Mouse (Mus musculus) hindbrain, embryonic 11.5 days (tissue): Measurements from ENCODE around the gene Egf. TPM values are rescaled to one million over a fixed set of nuclear protein-coding genes. Genes with fewer than 3 reads are reported as not detected.

Experiments used
- ATAC-seq: fragments of 200-750 bp; cut with Nextera tagmentation; 2 replicates; pipeline ENCODE4 v1.8.0; 2017; ENCODE audit warnings: mild to moderate bottlenecking, moderate TSS enrichment, moderate library complexity; ENCODE audit not compliant: low FRiP score
- DNase-seq: peaks from one replicate; pipeline ENCODE4 v3.0.0-alpha.2; 2015; ENCODE audit warnings: low spot score
- H3K27ac ChIP-seq: fragments of 300-500 bp; sonication (generic); 2 replicates; pipeline ENCODE4 v1.5.1; 2014; ENCODE audit warnings: mild to moderate bottlenecking, low read depth, low read length
- H3K27me3 ChIP-seq: fragments of 300-500 bp; sonication (generic); 2 replicates; pipeline ENCODE4 v1.6.1; 2014; ENCODE audit warnings: mild to moderate bottlenecking, low read length, moderate library complexity, mixed read lengths; ENCODE audit not compliant: control insufficient read depth, insufficient read depth
- H3K36me3 ChIP-seq: fragments of 300-500 bp; sonication (generic); 2 replicates; pipeline ENCODE4 v1.6.1; 2014; ENCODE audit warnings: mild to moderate bottlenecking, low read length, moderate library complexity, mixed read lengths; ENCODE audit not compliant: control insufficient read depth, insufficient read depth
- H3K4me1 ChIP-seq: fragments of 300-500 bp; sonication (generic); replicated peaks from 2 replicates; pipeline ENCODE4 v1.6.1; 2014; ENCODE audit warnings: low read length, mixed read lengths; ENCODE audit not compliant: control insufficient read depth, insufficient read depth
- H3K4me2 ChIP-seq: fragments of 300-500 bp; sonication (generic); replicated peaks from 2 replicates; pipeline ENCODE4 v1.6.1; 2014; ENCODE audit warnings: mild to moderate bottlenecking, low read depth, low read length
- H3K4me3 ChIP-seq: fragments of 300-500 bp; sonication (generic); 2 replicates; pipeline ENCODE4 v1.5.1; 2014; ENCODE audit warnings: low read depth, low read length
- H3K9ac ChIP-seq: fragments of 300-500 bp; sonication (generic); 2 replicates; pipeline ENCODE4 v1.6.1; 2014; ENCODE audit warnings: low read depth, low read length
- H3K9me3 ChIP-seq: fragments of 300-500 bp; sonication (generic); 2 replicates; pipeline ENCODE4 v1.6.1; 2016; ENCODE audit warnings: low read length; ENCODE audit not compliant: control insufficient read depth
- WGBS: fragments of 180-500 bp; shearing (Covaris S2); extraction: QIAGEN DNeasy Blood & Tissue Kit; methylation state at CpG from one replicate; pipeline ENCODE4 v1.1.7; 2014; 5-methylcytosine and 5-hydroxymethylcytosine counted together
- polyA plus RNA-seq: library from polyadenylated mRNA; unstranded; fragments of >200 nt; fragmentation: Nextera tagmentation; extraction: Ambion mirVana; gene quantifications from 2 replicates; pipeline ENCODE4 v1.2.1, GENCODE M21; 2014

Gene Egf
- polyA plus RNA-seq, 1 experiment from 2014 or later = 2.0 TPM

- Histone ChIP-seq H3K4me1 (no peaks in the 10 kb centered on the region), H3K4me3 (no peak overlapping the region), H3K36me3 (no peaks in the 10 kb centered on the region), H3K27ac (0 out of 2 replicates have a peak overlapping the region, but pooled peaks have one; percentile 24), H3K9me3 (no peaks in the 10 kb centered on the region), H3K4me2 (no peak overlapping the region), H3K27me3 (no peaks in the 10 kb centered on the region), H3K9ac (no peak overlapping the region)
- DNase-seq (peak; percentile 38), ATAC-seq (peak; percentile 85)
- WGBS = 66% methylated on average over 10 of the region's 10 CpGs
These were observed 114.7 kb downstream of the Egf start for GRCm38 (mm10) chr3:129640211-129641000.

- DNase-seq (no peak), ATAC-seq (no peak)
- Histone ChIP-seq H3K9ac (no peak overlapping the region), H3K4me2 (no peak overlapping the region), H3K27ac (0 out of 2 replicates have a peak overlapping the region, but pooled peaks have one; percentile 24), H3K9me3 (no peaks in the 10 kb centered on the region), H3K27me3 (no peaks in the 10 kb centered on the region), H3K4me3 (no peak overlapping the region), H3K36me3 (no peaks in the 10 kb centered on the region), H3K4me1 (no peaks in the 10 kb centered on the region)
- WGBS = 69% methylated on average over 5 of the region's 5 CpGs
These were observed 115.4 kb downstream of the Egf start for GRCm38 (mm10) chr3:129639701-129640100.

GRCm38 (mm10) chr3:129637446-129637845, 117.7 kb downstream of the Egf start:
- DNase-seq (no peak), ATAC-seq (no peak)
- Histone ChIP-seq H3K4me1 (no peaks in the 10 kb centered on the region), H3K27ac (no peak overlapping the region), H3K27me3 (no peaks in the 10 kb centered on the region), H3K9ac (no peak overlapping the region), H3K9me3 (no peaks in the 10 kb centered on the region), H3K4me2 (no peak overlapping the region), H3K36me3 (no peaks in the 10 kb centered on the region), H3K4me3 (no peak overlapping the region)
- WGBS = 88% methylated on average over 6 of the region's 6 CpGs

DNA sequence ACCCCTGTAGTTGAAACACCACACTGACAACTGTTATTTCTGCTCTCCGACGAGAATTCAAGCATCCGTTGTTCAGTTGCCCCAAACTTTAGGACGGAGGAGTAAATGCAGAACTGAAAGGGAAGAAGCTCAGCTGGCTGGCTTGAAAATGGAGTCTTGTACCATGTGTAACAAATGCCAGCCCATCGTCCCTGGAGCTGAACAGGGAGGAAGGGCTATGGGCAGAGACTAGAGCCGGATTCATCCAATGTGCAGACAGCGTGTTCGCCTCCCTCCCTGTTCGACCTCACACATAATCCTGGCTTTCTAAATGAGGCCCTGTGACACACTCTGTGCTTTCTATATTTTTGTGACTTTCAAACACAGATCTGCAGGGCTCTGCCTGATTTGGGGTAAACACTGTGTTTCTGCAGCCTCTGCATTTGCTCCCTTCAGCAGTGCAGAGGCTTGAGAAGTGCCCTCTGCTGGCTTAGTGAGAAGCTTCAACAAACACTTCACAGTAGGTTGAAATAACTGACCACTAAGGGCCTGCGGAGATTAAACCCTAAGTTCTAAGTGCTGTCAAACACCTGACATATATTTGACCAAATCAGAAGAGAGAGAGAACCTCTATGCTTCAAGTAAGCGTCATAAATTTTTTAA, 120.7 kb downstream of the Egf start:
- no peaks in the 10 kb centered on the region for H3K9me3 ChIP-seq
- H3K4me2 ChIP-seq = no peak overlapping the region
- DNase-seq = no peak
- no peak for ATAC-seq
- H3K27me3 ChIP-seq = no peaks in the 10 kb centered on the region
- no peak overlapping the region for H3K4me3 ChIP-seq
- no peak overlapping the region for H3K27ac ChIP-seq
- H3K36me3 ChIP-seq = no peaks in the 10 kb centered on the region
- 90% methylated on average over 11 of the region's 11 CpGs for WGBS
- no peaks in the 10 kb centered on the region for H3K4me1 ChIP-seq
- H3K9ac ChIP-seq = no peak overlapping the region

DNA sequence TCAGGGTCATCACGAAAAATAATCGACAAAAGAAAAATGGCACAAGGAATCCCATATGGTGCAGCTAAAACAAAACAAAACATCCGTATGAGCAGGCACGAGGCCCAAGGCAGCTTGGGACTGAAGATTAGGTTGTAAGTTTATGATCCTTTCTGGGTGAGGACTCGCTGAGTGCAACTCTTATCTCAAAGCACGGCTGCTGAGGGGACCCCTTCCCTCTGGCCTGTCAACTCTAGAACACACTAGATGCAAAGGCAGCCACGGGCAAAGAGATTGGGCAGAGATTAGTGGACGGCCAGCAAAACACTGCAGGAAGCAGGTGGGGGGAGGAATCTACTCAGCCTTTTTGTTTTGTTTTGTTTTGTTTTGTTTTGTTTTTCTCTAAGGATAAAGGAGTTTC, 121.6 kb downstream of the Egf start:
- no peak for DNase-seq
- Histone ChIP-seq H3K4me1 (no peaks in the 10 kb centered on the region), H3K36me3 (no peaks in the 10 kb centered on the region), H3K4me2 (no peak overlapping the region), H3K27me3 (no peaks in the 10 kb centered on the region), H3K4me3 (no peak overlapping the region), H3K27ac (no peak overlapping the region), H3K9me3 (no peaks in the 10 kb centered on the region), H3K9ac (no peak overlapping the region)
- no peak for ATAC-seq
- WGBS = 77% methylated on average over 8 of the region's 8 CpGs

GRCm38 (mm10) chr3:129631857-129632256, 123.3 kb downstream of the Egf start:
- DNase-seq = no peak
- Histone ChIP-seq H3K36me3 (no peaks in the 10 kb centered on the region), H3K27me3 (no peaks in the 10 kb centered on the region), H3K9ac (no peak overlapping the region), H3K4me1 (no peaks in the 10 kb centered on the region), H3K4me3 (no peak overlapping the region), H3K4me2 (no peak overlapping the region), H3K27ac (no peak overlapping the region), H3K9me3 (no peaks in the 10 kb centered on the region)
- no peak for ATAC-seq
- WGBS = 94% methylated on average over 5 of the region's 5 CpGs

DNA sequence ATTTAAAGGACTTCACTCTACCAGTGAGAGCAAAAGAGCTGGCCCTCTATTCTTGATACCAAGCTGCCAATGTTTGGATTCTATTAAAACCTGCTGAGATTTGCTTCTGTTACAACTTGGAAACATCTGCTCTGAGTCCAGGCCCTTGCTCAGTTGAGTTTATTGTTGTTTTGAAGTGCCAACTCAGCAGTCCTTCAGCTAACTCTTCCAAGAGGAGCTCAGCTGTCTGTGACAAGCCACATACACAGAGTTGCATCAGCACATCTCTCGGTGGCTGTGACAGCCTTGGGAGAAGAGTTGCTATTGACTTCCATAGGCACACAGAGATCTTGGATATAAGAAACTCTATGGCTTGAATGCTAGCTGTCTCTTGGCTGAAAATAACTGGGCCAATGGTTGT, 124.1 kb downstream of the Egf start:
- no peak for DNase-seq

More for the DNA sequence above, 124.1 kb downstream of the Egf start:
- H3K27me3 ChIP-seq = no peaks in the 10 kb centered on the region
- no peak overlapping the region for H3K9ac ChIP-seq
- H3K4me2 ChIP-seq = no peak overlapping the region
- no peaks in the 10 kb centered on the region for H3K4me1 ChIP-seq
- H3K4me3 ChIP-seq = no peak overlapping the region
- no peak for ATAC-seq
- H3K9me3 ChIP-seq = no peaks in the 10 kb centered on the region
- H3K27ac ChIP-seq = no peak overlapping the region
- WGBS = 72% methylated on average over 1 of the region's 1 CpGs
- H3K36me3 ChIP-seq = no peaks in the 10 kb centered on the region
